Mouse (Mus musculus) induced T-regulatory cell, adult 2 months (primary cell): ENCODE results near the gene Cdk14.

Experiments
- DNase-seq: peaks from one replicate; pipeline ENCODE4 v3.0.0-alpha.2; 2012; ENCODE audit warnings: low read depth

Cdk14 gene

DNA sequence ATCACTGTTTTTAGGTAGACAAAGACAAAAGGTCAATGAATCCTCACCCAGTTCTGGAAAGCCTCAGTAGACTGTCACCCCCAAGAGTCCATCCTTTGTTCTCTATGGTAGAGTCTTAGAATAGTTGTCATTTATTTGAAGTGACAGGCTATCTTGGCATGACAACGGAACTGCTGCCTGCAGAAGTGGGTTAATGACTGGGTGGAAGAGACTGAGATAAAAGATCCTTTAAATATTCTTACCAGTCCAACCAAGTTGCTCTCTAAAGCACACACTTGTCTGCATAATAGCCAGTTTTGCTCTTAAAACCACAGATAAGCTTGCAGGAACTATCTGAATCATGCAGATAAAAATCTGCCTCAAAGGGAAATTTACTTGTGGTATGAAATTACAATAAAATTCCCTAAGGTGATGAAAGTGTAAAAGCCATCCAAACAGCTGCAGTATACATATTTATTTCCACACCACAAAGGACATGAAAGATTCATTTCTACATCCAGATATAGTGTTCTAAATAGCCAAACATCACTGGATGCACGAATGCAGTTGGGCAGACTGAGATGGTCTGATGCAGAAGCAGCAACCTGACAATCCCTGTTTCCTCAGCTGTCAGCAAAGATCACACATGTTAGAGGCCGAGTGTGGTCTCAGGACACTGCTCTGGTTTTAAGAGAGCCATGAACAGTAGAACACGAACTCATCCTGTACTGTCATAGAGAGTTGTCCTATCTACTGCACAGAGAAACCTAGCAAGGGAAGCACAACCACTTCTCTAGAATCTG lies 363.8 kb downstream of the Cdk14 start:
- DNase-seq, result no peak

DNA sequence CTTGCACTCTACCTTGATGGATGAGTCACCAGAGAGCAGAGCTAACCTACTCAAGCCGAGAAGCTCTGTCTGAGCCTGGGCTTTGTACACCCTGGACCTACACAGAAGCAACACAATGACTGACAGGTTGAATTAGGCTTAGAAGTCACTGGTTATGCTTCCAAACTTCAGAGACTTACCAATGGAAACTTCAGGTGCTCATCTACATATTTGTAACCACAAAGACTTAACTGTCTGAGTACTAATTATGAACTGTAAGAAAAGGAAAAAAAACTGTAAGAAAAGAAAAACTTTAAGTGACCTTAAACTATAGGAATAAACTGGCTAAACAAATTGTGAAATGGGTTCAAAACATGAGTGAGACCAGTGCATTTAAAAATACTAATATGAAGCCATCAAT lies 364.6 kb downstream of the Cdk14 start:
- DNase-seq, result no peak

GRCm38 (mm10) chr5:5054270-5054669 lies 365.8 kb downstream of the Cdk14 start:
- DNase-seq, result no peak

GRCm38 (mm10) chr5:5044326-5044725 lies 375.8 kb downstream of the Cdk14 start:
- DNase-seq, result no peak

DNA sequence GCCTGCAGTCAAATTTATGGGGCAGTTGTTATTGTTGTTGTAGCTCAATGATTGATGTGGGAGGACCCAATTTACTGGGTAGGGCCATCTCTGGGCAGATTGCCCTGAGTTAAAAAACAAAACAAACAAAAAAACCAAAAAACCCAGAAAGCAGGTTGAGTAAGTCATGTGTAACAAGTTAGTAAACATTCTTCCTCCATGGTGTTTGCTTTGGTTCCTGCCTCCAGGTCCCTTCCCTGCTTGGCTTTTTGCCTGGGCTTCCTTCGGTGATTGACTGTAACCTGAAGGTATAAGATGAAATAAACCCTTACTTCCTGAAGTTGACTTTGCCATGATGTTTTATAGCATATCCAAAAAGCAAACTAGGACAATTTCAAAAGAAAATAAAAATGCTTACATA lies 377.4 kb downstream of the Cdk14 start:
- no peak for DNase-seq

GRCm38 (mm10) chr5:5041480-5041879 lies 378.6 kb downstream of the Cdk14 start:
- no peak for DNase-seq

DNA sequence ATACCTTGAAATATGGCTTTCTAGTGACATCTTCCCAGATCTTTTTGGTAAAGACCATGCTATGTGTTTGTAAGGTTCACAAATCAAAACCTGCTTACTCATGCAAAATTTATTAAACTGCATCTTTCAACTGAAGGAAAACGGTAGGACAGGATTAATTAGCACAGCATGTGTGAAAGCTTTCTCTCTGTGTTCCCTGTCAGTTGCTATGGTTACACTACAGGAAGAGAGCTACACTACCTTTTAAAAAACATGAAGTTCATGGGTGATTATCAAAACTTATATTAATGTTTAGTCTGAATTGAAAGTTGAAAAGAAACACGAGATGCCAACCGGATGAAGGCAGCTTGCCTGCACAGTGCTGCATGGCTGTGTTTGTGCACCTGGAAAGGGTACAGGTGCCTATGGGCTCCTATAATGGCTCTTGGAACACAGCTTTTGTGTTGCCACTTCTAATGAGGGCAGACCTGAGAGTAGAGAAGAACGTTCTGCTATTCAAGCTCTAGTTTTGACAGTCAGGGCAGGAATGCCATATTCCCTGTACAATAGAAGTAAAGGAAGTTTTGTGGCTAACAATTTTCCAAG lies 380.3 kb downstream of the Cdk14 start:
- no peak for DNase-seq

- no peak for DNase-seq
Measured at GRCm38 (mm10) chr5:5033445-5033844, 386.7 kb downstream of the Cdk14 start.

- no peak for DNase-seq
Measured at GRCm38 (mm10) chr5:5032847-5033246, 387.3 kb downstream of the Cdk14 start.

- no peak for DNase-seq
Measured at GRCm38 (mm10) chr5:5032446-5032845, 387.7 kb downstream of the Cdk14 start.

GRCm38 (mm10) chr5:5030431-5030830 lies 389.7 kb downstream of the Cdk14 start:
- no peak for DNase-seq

GRCm38 (mm10) chr5:5018959-5019358 lies 401.2 kb downstream of the Cdk14 start:
- DNase-seq, result no peak

DNA sequence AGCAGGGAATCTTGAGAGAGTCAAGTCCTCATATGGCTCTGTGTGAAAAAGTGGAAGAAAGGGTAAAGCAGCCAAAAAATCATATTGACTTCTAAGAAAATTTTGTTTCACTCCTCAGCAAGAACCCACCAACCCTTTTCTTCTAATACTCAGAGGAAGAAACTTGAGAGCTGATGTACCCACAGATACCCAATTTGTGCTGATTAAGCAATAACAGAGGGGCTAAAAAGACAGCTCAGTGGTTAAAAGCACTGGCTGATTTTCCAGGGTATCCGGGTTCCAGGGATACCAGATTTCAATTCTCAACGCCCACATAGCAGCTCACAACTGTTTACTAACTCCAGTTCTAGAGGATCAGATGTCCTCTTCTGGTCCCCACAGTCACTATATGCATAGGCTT lies 401.9 kb downstream of the Cdk14 start:
- DNase-seq, result no peak

GRCm38 (mm10) chr5:5013783-5014182 lies 406.3 kb downstream of the Cdk14 start:
- no peak for DNase-seq

DNA sequence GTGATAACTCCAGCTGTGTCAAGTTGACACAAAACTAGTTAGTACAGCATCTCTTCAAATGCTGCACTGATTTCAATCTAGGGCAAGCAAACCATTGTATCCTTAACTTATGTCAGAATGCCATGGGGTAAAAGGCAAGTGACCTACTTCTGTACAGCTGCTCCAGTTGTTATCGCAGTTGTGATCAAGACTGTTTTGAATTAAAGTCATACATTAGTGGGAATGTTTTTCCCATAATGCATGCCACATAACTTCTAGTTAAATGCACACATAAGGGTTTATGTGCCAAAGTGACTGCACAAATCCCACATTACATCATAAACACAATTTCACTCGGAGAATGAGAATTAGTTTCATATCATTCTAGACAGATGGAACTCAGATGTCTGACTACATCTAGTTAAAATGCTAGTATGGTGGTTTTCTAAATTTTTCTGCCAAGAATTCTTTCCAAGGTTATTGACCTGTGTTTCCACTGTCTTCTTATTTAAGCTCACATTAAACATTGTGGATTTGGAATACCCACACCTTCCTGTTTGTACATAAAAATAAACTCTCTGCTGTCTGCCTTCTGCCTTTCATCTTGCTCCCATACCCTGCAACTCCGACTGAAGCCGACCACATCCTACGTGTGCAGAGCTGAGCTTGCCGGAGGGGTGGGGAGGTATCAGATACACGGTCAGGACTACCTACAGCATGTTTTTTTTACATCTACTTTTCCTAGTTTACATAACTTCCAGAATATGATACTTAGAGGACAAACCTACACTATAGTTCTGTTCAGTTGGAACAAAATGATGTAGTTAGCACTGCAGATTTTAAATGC lies 407.4 kb downstream of the Cdk14 start:
- no peak for DNase-seq

GRCm38 (mm10) chr5:5008153-5008745 lies 411.9 kb downstream of the Cdk14 start:
- no peak for DNase-seq

DNA sequence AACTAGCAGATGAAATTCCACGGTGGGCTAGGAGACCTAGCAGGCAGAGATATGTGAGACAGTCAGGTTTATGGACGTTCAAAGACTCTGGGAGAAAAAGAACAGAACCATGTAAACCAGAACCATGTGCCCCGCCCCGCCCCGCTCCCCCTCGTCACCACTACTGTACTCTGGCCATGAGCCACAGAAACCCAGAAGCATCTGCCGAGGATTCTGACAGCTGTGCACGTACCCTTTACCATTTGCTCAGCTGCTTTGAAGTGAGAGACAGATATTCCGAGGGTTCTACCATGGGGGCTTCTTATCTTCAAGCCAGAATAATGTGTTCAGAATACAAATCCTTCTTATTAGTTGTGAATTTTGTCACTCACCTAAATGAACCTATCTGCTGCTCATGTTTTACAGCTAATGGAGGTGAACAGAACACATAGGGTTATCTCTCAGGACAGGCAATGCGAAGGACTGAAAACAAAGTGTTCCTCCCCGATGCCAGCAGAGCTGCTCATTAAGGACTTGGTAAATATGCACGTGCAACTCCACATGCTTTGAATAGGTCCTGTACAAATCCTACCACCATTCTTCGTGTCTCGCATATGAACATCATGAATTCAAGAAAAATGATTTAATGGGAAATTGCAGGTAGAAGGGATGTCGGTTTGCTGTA lies 412.5 kb downstream of the Cdk14 start:
- DNase-seq, result no peak

GRCm38 (mm10) chr5:5005633-5006032 lies 414.5 kb downstream of the Cdk14 start:
- no peak for DNase-seq

DNA sequence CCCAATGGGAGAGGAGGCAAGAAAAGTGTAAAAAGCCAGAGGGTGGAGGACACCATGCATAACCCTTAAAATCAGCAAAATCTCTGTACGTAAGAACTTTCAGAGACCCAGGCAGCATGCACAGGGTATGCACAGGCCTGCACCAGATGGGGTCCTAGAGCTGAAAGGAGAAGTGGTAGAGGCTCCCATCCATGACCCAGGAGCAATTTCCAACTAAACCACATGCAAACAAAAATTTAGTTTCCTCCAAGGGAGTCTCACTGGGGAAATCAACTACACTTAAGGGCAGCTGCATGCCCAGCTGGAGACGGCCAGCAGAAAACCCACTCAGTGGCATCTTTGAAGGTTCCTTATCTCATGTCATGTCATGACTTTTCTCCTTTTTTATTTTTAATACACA lies 415.4 kb downstream of the Cdk14 start:
- no peak for DNase-seq

- no peak for DNase-seq
Measured at GRCm38 (mm10) chr5:4993192-4993601, 426.9 kb downstream of the Cdk14 start.

DNA sequence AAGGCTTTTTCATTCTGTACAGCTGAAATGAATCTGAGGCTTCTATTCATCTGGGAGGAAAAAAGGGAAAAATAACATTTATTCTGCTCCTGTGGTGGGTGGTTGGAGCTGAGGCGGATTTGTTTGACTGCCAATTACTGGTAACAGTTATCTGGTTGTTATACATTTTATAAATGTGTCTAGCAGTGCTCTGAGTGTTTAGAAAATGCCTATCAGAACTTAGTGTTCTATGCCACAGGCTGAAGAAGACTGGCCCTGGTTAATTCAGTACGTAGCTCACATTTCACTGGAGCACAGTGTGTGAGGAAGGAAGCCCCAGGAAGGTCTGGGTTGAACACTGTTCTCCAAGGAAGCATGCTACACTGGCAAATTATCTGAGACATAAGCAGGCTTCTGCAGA lies 429.1 kb downstream of the Cdk14 start:
- DNase-seq, result no peak

DNA sequence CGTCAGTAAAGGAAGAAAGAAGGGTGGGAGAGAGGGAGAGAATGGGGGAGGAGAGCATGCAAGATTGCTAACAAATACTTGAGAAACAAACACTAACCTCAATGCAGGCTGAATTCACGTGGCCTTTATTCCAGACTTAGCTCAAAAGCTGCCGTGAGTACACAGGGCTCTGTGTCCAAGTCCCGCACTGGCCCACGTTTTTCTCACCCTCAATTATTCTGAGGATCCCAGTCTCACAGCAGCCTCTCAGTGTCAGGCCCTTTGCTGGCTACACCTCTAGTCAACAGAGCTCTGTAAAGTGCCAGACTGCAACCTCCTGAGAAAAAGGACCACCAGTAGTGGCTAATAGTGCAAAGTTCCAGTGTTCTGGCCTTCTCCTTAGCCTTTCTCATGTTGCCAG lies 429.9 kb downstream of the Cdk14 start:
- DNase-seq, result no peak
